Mouse (Mus musculus): ENCODE results near the gene Cd300a. TPM values are rescaled to one million over a fixed set of nuclear protein-coding genes. Genes with fewer than 3 reads are reported as not detected.
"Not testable (repeated sequence)": the region's sequence is repeated elsewhere in the genome, so short reads cannot be mapped to it uniquely, and the experiment has no call there.

Gene Cd300a
- polyA plus RNA-seq, 1 experiment, result not detected

DNA sequence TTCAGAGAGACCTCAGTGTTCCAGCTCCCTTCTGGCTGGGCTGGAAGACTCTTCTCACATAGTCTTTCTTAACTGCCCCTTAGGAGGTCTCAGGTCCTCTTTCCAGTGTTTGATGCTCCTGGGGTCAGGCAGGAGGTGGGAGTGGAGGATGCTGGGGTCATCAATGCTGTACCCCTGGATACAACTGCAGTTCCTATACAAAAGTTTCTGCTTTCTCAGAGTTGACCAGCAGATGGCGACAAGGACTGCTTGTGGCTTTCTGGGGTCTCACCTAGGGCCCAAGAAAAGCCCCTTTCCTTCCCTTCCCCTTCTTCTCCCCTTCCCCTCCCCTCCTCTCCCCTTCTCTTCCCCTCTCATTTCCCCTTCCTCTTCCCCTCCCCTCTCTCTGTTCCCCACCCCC lies 9.3 kb upstream of the Cd300a start:
- H3K27me3 ChIP-seq (ENCODE audit: control insufficient read depth), result no peaks in the 10 kb centered on the region
- no peaks in the 10 kb centered on the region; the same call in 1 of the 2 replicates for H3K4me1 ChIP-seq (ENCODE audit: control insufficient read depth)
- TF ChIP-seq GATA1 (IDR thresholded peaks at IDR 0.05; ENCODE audit: low read length) (no peak), TAL1 (IDR thresholded peaks at IDR 0.05; ENCODE audit: low read length) (no peak)
- no peaks in the 10 kb centered on the region for H3K36me3 ChIP-seq (ENCODE audit: control insufficient read depth)
- H3K4me3 ChIP-seq (replicated peaks), result no peak overlapping the region
- H3K9me3 ChIP-seq (ENCODE audit: control insufficient read depth, low read length), result no peaks in the 10 kb centered on the region

DNA sequence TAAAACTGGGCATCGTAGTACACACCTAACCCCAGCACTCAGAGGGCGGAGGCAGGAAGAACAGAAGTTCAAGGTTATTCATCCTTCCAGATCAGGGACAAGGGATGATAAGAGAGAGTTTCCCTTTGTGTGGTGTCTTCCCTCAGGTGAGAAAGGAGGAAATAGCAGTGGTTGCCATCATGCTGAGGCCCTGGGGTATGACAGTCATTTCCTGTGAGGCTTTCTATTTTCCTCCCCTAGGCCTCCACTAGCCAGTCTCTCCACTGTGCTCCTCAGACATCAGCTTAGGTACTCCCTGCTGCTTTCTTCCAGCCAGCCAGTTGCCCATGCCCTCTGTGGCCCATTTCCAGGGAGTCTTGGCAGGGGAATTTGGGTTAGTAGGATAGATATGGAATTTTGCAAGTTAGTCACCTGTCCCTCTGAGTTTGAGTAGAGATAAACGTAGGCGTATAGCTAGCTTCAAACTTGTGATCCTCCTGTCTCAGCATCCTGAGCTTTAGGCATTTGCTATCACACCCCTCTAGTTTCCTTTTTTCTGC lies 6.5 kb upstream of the Cd300a start:
- no peaks in the 10 kb centered on the region for H3K36me3 ChIP-seq (ENCODE audit: control insufficient read depth)
- no peak overlapping the region for H3K4me3 ChIP-seq (replicated peaks)
- TF ChIP-seq GATA1 (IDR thresholded peaks at IDR 0.05; ENCODE audit: low read length) (no peak), TAL1 (IDR thresholded peaks at IDR 0.05; ENCODE audit: low read length) (no peak)
- no peaks in the 10 kb centered on the region; the same call in none of the 2 replicates for H3K27me3 ChIP-seq (ENCODE audit: control insufficient read depth)
- no peaks in the 10 kb centered on the region for H3K9me3 ChIP-seq (ENCODE audit: control insufficient read depth, low read length)
- no peaks in the 10 kb centered on the region for H3K4me1 ChIP-seq (ENCODE audit: control insufficient read depth)

- Histone ChIP-seq H3K36me3 (ENCODE audit: control insufficient read depth) (no peaks in the 10 kb centered on the region), H3K4me3 (replicated peaks) (no peak overlapping the region), H3K27me3 (ENCODE audit: control insufficient read depth) (no peaks in the 10 kb centered on the region; the same call in none of the 2 replicates), H3K4me1 (ENCODE audit: control insufficient read depth) (no peaks in the 10 kb centered on the region), H3K9me3 (ENCODE audit: control insufficient read depth, low read length) (no peaks in the 10 kb centered on the region)
- no peak for TF ChIP-seq GATA1 (IDR thresholded peaks at IDR 0.05; ENCODE audit: low read length)
- no peak for TF ChIP-seq TAL1 (IDR thresholded peaks at IDR 0.05; ENCODE audit: low read length)
Observed at GRCm38 (mm10) chr11:114884380-114885100, 5.3 kb upstream of the Cd300a start.

DNA sequence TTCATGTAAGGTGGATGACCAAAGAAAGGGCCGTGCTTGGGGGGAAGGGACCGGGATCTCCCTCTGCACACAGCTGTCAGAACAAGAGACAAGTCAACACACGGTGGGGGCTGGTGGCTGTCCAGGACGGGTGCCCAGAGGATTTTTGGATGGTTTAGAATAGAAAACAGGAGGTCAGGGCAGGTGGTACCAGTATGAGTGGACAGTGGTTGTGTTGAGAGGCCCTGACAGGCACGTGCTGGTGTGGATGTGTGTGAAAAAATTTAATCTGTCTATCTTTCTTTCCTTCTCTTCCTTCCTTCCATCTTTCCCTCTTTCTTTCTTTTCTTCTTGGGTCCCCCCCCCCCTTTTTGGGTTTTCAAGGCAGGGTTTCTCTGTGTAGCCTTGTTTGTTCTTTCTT lies 701 bp downstream of the Cd300a start:
- no peaks in the 10 kb centered on the region for H3K9me3 ChIP-seq (ENCODE audit: control insufficient read depth, low read length)
- TF ChIP-seq TAL1 (IDR thresholded peaks at IDR 0.05; ENCODE audit: low read length) (no peak), GATA1 (IDR thresholded peaks at IDR 0.05; ENCODE audit: low read length) (no peak)
- no peak overlapping the region for H3K4me3 ChIP-seq (replicated peaks)
- H3K27me3 ChIP-seq (ENCODE audit: control insufficient read depth), result no peaks in the 10 kb centered on the region; the same call in none of the 2 replicates
- H3K36me3 ChIP-seq (ENCODE audit: control insufficient read depth), result no peaks in the 10 kb centered on the region
- peaks cover 8% of the 10 kb centered on the region for H3K4me1 ChIP-seq (ENCODE audit: control insufficient read depth)

GRCm38 (mm10) chr11:114896085-114896484 lies 6.2 kb downstream of the Cd300a start:
- TF ChIP-seq TAL1 (IDR thresholded peaks at IDR 0.05; ENCODE audit: low read length) (no peak), GATA1 (IDR thresholded peaks at IDR 0.05; ENCODE audit: low read length) (no peak)
- H3K4me3 ChIP-seq (replicated peaks), result no peak overlapping the region
- H3K4me1 ChIP-seq (ENCODE audit: control insufficient read depth), result peaks cover 21% of the 10 kb centered on the region
- H3K36me3 ChIP-seq (ENCODE audit: control insufficient read depth), result no peaks in the 10 kb centered on the region
- no peaks in the 10 kb centered on the region for H3K9me3 ChIP-seq (ENCODE audit: control insufficient read depth, low read length)
- H3K27me3 ChIP-seq (ENCODE audit: control insufficient read depth), result no peaks in the 10 kb centered on the region

DNA sequence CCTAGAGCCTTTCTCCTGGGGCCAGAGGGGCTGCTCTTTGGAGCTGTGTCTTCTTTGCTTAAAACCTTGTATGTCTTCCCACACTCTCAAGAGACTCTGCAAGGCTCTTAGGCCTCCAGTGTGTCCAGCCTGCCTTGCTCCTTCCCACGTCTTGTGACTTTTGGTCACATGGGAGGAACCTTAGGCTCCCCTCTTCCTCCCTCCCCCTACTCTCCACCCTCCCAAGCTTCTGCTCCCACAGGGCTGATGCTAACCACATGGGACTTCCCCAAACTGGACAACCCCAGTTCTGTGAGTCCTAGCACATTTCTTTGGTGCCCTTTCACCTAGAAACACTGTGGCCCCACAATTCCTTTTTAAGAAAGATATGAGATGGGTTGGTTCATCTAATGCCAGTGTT lies 8.2 kb downstream of the Cd300a start:
- H3K9me3 ChIP-seq (ENCODE audit: control insufficient read depth, low read length), result no peaks in the 10 kb centered on the region
- H3K36me3 ChIP-seq (ENCODE audit: control insufficient read depth), result no peaks in the 10 kb centered on the region
- H3K4me3 ChIP-seq (replicated peaks), result no peak overlapping the region
- H3K27me3 ChIP-seq (ENCODE audit: control insufficient read depth), result no peaks in the 10 kb centered on the region
- peaks cover 21% of the 10 kb centered on the region for H3K4me1 ChIP-seq (ENCODE audit: control insufficient read depth)
- TF ChIP-seq GATA1 (IDR thresholded peaks at IDR 0.05; ENCODE audit: low read length) (no peak), TAL1 (IDR thresholded peaks at IDR 0.05; ENCODE audit: low read length) (no peak)

GRCm38 (mm10) chr11:114903224-114903623 lies 13.4 kb downstream of the Cd300a start:
- Histone ChIP-seq H3K4me3 (replicated peaks) (no peak overlapping the region), H3K27me3 (ENCODE audit: control insufficient read depth) (no peaks in the 10 kb centered on the region), H3K9me3 (ENCODE audit: control insufficient read depth, low read length) (no peaks in the 10 kb centered on the region), H3K4me1 (ENCODE audit: control insufficient read depth) (no peaks in the 10 kb centered on the region; the same call in 1 of the 2 replicates), H3K36me3 (ENCODE audit: control insufficient read depth) (no peaks in the 10 kb centered on the region)
- TF ChIP-seq GATA1 (IDR thresholded peaks at IDR 0.05; ENCODE audit: low read length) (no peak), TAL1 (IDR thresholded peaks at IDR 0.05; ENCODE audit: low read length) (no peak)

DNA sequence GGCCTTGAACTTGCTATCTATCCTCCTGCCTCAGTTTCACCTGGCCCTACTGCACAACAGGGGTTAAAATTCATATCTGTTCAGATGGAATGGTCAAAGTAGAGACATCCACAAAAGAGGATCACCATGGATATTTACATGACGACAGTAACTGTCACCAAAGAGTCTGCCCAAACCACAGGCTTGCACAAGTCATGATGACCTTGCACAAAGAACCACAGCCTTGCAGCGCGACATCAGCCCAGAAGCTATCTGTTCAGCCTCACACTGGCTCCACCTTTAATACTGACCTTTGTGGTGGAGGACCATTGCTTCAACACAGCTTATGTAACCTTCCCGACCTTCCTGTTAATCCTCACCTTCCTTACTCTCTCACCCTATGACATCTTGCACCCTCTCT lies 17.7 kb downstream of the Cd300a start:
- H3K4me3 ChIP-seq (replicated peaks), result no peak overlapping the region
- no peaks in the 10 kb centered on the region; the same call in 1 of the 2 replicates for H3K4me1 ChIP-seq (ENCODE audit: control insufficient read depth)
- no peaks in the 10 kb centered on the region for H3K36me3 ChIP-seq (ENCODE audit: control insufficient read depth)
- H3K27me3 ChIP-seq (ENCODE audit: control insufficient read depth), result no peaks in the 10 kb centered on the region
- no peaks in the 10 kb centered on the region for H3K9me3 ChIP-seq (ENCODE audit: control insufficient read depth, low read length)
- no peak for TF ChIP-seq TAL1 (IDR thresholded peaks at IDR 0.05; ENCODE audit: low read length)
- no peak for TF ChIP-seq GATA1 (IDR thresholded peaks at IDR 0.05; ENCODE audit: low read length)

- H3K4me1 ChIP-seq (ENCODE audit: control insufficient read depth), result no peaks in the 10 kb centered on the region; the same call in 1 of the 2 replicates
- no peaks in the 10 kb centered on the region for H3K9me3 ChIP-seq (ENCODE audit: control insufficient read depth, low read length)
- H3K4me3 ChIP-seq (replicated peaks), result no peak overlapping the region
- TF ChIP-seq GATA1 (IDR thresholded peaks at IDR 0.05; ENCODE audit: low read length) (no peak), TAL1 (IDR thresholded peaks at IDR 0.05; ENCODE audit: low read length) (no peak)
- H3K36me3 ChIP-seq (ENCODE audit: control insufficient read depth), result no peaks in the 10 kb centered on the region
- H3K27me3 ChIP-seq (ENCODE audit: control insufficient read depth), result no peaks in the 10 kb centered on the region
Observed at GRCm38 (mm10) chr11:114908086-114908485, 18.2 kb downstream of the Cd300a start.

DNA sequence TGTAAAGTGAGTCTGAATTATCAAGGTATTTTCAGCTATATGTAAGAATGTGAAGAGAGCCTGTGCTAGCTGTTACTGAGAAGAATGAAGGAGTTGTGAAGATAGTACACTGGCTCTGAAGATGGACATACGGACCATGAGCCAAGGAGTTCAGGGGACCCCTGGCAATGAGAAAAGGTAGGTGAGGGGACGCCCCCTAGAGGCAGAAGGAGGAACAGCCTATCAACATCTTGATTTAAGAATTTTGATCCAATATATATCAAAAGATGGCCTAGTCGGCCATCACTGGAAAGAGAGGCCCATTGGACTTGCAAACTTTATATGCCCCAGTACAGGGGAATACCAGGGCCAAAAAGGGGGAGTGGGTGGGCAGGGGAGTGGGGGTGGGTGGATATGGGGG lies 19.7 kb downstream of the Cd300a start:
- H3K4me3 ChIP-seq (replicated peaks); H3K27me3 ChIP-seq (ENCODE audit: control insufficient read depth); H3K9me3 ChIP-seq (ENCODE audit: control insufficient read depth, low read length); H3K4me1 ChIP-seq (ENCODE audit: control insufficient read depth); H3K36me3 ChIP-seq (ENCODE audit: control insufficient read depth): not testable (repeated sequence)

All from erythroblast, embryonic 14.5 days (primary cell).